ENCODE assay signal across 9 mouse cellular contexts in the genomic region with DNA sequence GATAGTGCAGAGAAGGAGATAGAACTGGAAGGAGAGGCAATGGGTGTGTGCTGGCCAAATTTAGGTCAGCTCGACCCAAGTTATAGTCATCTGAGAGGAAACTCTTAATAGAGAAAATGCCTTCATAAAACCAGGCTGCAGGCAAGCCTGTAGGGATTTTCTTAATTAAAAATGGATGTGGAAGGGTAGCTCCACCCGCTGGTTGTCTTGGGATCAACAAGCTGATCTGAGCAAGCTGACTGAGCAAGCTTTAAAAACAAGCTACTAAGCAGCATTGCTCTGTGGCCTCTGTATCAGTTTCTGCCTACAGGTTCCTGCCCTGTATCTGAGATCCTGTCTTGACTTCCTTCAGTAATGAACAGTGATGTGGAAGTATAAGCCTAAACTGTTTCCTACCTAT.
DNase-seq lines count a peak whose midpoint lies in the region; ATAC-seq and TF ChIP-seq lines count a peak whose summit lies in the region.
"Had no signal": no experiment of that assay in that cellular context is flagged by ENCODE, and none has a peak within 500 bp of the region (broad histone marks: within the 10 kb centered on the region; RNA-seq: fewer than 3 reads in every experiment).

No protein-coding gene starts in this region.

- no peak overlapping the region for H3K4me2 ChIP-seq in intestine, postnatal 0 days (replicated peaks; ENCODE audit: low read depth)
- no peak overlapping the region for H3K4me2 ChIP-seq in intestine, embryonic 16.5 days (ENCODE audit: low read depth, low read length)

- TF ChIP-seq CTCF in intestine, postnatal 0 days (IDR thresholded peaks at IDR 0.05; ENCODE audit: low read depth), result peak; percentile 16; the same call in 1 of the 2 replicates
- peak; percentile 28; the same call in 1 of the 2 replicates for TF ChIP-seq CTCF in E14TG2a.4 (conservative IDR thresholded peaks at IDR 0.05; ENCODE audit: low read length)

- H3K4me3 ChIP-seq in intestine, postnatal 0 days (ENCODE audit: low read depth, low read length), result no peak overlapping the region
- no peak overlapping the region for H3K4me3 ChIP-seq in intestine, embryonic 16.5 days (ENCODE audit: low read length)
- H3K4me3 ChIP-seq in E14TG2a.4 (replicated peaks; ENCODE audit: low read length), result no peak overlapping the region
- H3K4me3 ChIP-seq: megakaryocyte, embryonic 14.5 days had no signal

- no peaks in the 10 kb centered on the region for H3K27me3 ChIP-seq in intestine, postnatal 0 days (replicated peaks; ENCODE audit: control insufficient read depth, insufficient read depth, low read length)
- no peaks in the 10 kb centered on the region for H3K27me3 ChIP-seq in intestine, embryonic 16.5 days (replicated peaks; ENCODE audit: control insufficient read depth, insufficient read depth, low read length)
- no peaks in the 10 kb centered on the region for H3K27me3 ChIP-seq in E14TG2a.4 (ENCODE audit: insufficient read depth, low read length)
- H3K27me3 ChIP-seq: megakaryocyte, embryonic 14.5 days had no signal

- H3K9me3 ChIP-seq in intestine, postnatal 0 days (ENCODE audit: control insufficient read depth), result no peaks in the 10 kb centered on the region
- H3K9me3 ChIP-seq in intestine, embryonic 16.5 days (ENCODE audit: control insufficient read depth, low read length), result no peaks in the 10 kb centered on the region
- no peaks in the 10 kb centered on the region for H3K9me3 ChIP-seq in E14TG2a.4 (ENCODE audit: low read length)
- H3K9me3 ChIP-seq: megakaryocyte, embryonic 14.5 days had no signal

- 74% methylated on average over 2 of the region's 2 CpGs for WGBS in intestine, postnatal 0 days
- WGBS in intestine, embryonic 16.5 days, result 70% methylated on average over 2 of the region's 2 CpGs

- no peak overlapping the region for H3K27ac ChIP-seq in intestine, postnatal 0 days (ENCODE audit: low read depth, low read length)
- no peak overlapping the region for H3K27ac ChIP-seq in intestine, embryonic 16.5 days (ENCODE audit: low read length)

- H3K36me3 ChIP-seq in intestine, postnatal 0 days (ENCODE audit: control insufficient read depth, insufficient read depth), result no peaks in the 10 kb centered on the region
- H3K36me3 ChIP-seq in intestine, embryonic 16.5 days (ENCODE audit: control insufficient read depth, insufficient read depth, low read length), result no peaks in the 10 kb centered on the region
- no peaks in the 10 kb centered on the region for H3K36me3 ChIP-seq in E14TG2a.4 (ENCODE audit: insufficient read depth, low read length)

- no peak for ATAC-seq in intestine, postnatal 0 days
- ATAC-seq in intestine, embryonic 16.5 days, result no peak
- no peak for ATAC-seq in inflammation-experienced regulatory T-cells, adult 6 months

- peak; percentile 10 for DNase-seq in adrenal gland, postnatal 10 days
- DNase-seq in adrenal gland, postnatal 4 days (ENCODE audit: low spot score in 2 of 2), result no peak
- peak; percentile 9 for DNase-seq in layer of hippocampus, adult 9-11 months
- DNase-seq in thymus, postnatal 0 days (ENCODE audit: low spot score), result no peak

- no peak overlapping the region for H3K9ac ChIP-seq in intestine, postnatal 0 days (ENCODE audit: low read depth, low read length)
- H3K9ac ChIP-seq in intestine, embryonic 16.5 days (ENCODE audit: low read depth, low read length), result no peak overlapping the region

- no peaks in the 10 kb centered on the region for H3K4me1 ChIP-seq in intestine, postnatal 0 days (replicated peaks; ENCODE audit: control insufficient read depth, insufficient read depth, low read length)
- H3K4me1 ChIP-seq in intestine, embryonic 16.5 days (ENCODE audit: control insufficient read depth, insufficient read depth, low read length), result no peaks in the 10 kb centered on the region
- H3K4me1 ChIP-seq in E14TG2a.4 (replicated peaks; ENCODE audit: low read depth, low read length), result no peaks in the 10 kb centered on the region
- H3K4me1 ChIP-seq: megakaryocyte, embryonic 14.5 days had no signal

Comparison
In these comparisons a context has a peak if more than half of its experiments do, and no peak if none do; other contexts are left out.
1. DNase-seq: peak in adrenal gland, postnatal 10 days (single experiment) and layer of hippocampus, adult 9-11 months (single experiment); none in adrenal gland, postnatal 4 days (0 of 2) and thymus, postnatal 0 days (single experiment).